Mouse (Mus musculus) myocyte (in vitro differentiated cells): ENCODE measurements around the gene Tmem87a. TPM values are rescaled to one million over a fixed set of nuclear protein-coding genes. Genes with fewer than 3 reads are reported as not detected.
A peak's percentile ranks its signal among the peaks of the same experiment; 100 is the strongest.

Experiments used
- H3K27me3 ChIP-seq: one replicate; pipeline ENCODE4 v1.6.1; 2011; ENCODE audit not compliant: control insufficient read depth, insufficient read depth, insufficient read length
- H3K36me3 ChIP-seq: one replicate; pipeline ENCODE4 v1.6.1; 2011; ENCODE audit not compliant: control insufficient read depth, insufficient read depth
- H3K4me2 ChIP-seq: one replicate; pipeline ENCODE4 v1.6.1; 2011; ENCODE audit warnings: low read depth, control low read depth
- H3K4me3 ChIP-seq: one replicate; pipeline ENCODE4 v1.5.1; 2011; ENCODE audit warnings: mild to moderate bottlenecking, control low read depth, moderate library complexity
- H3K79me2 ChIP-seq: one replicate; pipeline ENCODE4 v1.6.1; 2011; ENCODE audit not compliant: control insufficient read depth, insufficient read depth
- H3ac ChIP-seq: one replicate; pipeline ENCODE4 v1.6.1; 2011; ENCODE audit not compliant: control insufficient read depth, insufficient read length
- CEBPB ChIP-seq: IDR thresholded peaks from 2 replicates; pipeline ENCODE4 v1.6.1; 2011; ENCODE audit warnings: mild to moderate bottlenecking, moderate library complexity; ENCODE audit not compliant: poor library complexity, insufficient read depth, severe bottlenecking
- E2F4 ChIP-seq: IDR thresholded peaks from one replicate; pipeline ENCODE4 v1.6.1; 2011; ENCODE audit warnings: mild to moderate bottlenecking, control low read depth, moderate library complexity; ENCODE audit not compliant: insufficient read depth
- MAX ChIP-seq: IDR thresholded peaks from one replicate; pipeline ENCODE4 v1.6.1; 2011; ENCODE audit warnings: low read depth, mild to moderate bottlenecking, control low read depth
- MYOD1 ChIP-seq, 3 experiments: IDR thresholded peaks; one replicate each; pipeline ENCODE4 v1.6.1; 2011; ENCODE audit warnings: control low read depth in 2 of 3, low read depth in 2 of 3, mild to moderate bottlenecking in 2 of 3, moderate library complexity in 1 of 3; ENCODE audit not compliant: insufficient read length in 2 of 3, control insufficient read depth in 1 of 3
- MYOG ChIP-seq, 3 experiments: IDR thresholded peaks; one replicate each; pipeline ENCODE4 v1.6.1; 2011; ENCODE audit warnings: control low read depth in 2 of 3, low read depth in 2 of 3, mild to moderate bottlenecking in 2 of 3; ENCODE audit not compliant: insufficient read length in 2 of 3, control insufficient read depth in 1 of 3, insufficient read depth in 1 of 3
- POLR2A ChIP-seq: IDR thresholded peaks from one replicate; pipeline ENCODE4 v1.6.1; 2011; ENCODE audit warnings: low read depth, mild to moderate bottlenecking, control low read depth, moderate library complexity; ENCODE audit not compliant: insufficient read length
- POLR2AphosphoS2 ChIP-seq: IDR thresholded peaks from one replicate; pipeline ENCODE4 v1.6.1; 2011; ENCODE audit warnings: low read depth, control low read depth; ENCODE audit not compliant: insufficient read length
- REST ChIP-seq: IDR thresholded peaks from one replicate; pipeline ENCODE4 v1.6.1; 2011; ENCODE audit warnings: mild to moderate bottlenecking, control low read depth, moderate library complexity; ENCODE audit not compliant: insufficient read depth, insufficient read length
- SRF ChIP-seq: IDR thresholded peaks from one replicate; pipeline ENCODE4 v1.6.1; 2011; ENCODE audit warnings: low read depth; ENCODE audit not compliant: control insufficient read depth, insufficient read length
- TCF12 ChIP-seq: IDR thresholded peaks from one replicate; pipeline ENCODE4 v1.6.1; 2011; ENCODE audit warnings: mild to moderate bottlenecking, control low read depth; ENCODE audit not compliant: poor library complexity, insufficient read depth, severe bottlenecking
- TCF3 ChIP-seq: IDR thresholded peaks from one replicate; pipeline ENCODE4 v1.6.1; 2011; ENCODE audit warnings: low read depth, control low read depth; ENCODE audit not compliant: insufficient read length
- USF1 ChIP-seq: IDR thresholded peaks from one replicate; pipeline ENCODE4 v1.6.1; 2011; ENCODE audit warnings: low read depth, mild to moderate bottlenecking, control low read depth, moderate library complexity
- polyA plus RNA-seq: library from polyadenylated mRNA; unstranded; fragments of >200 nt; fragmentation: generic; extraction: Trizol; gene quantifications from one replicate; pipeline ENCODE4 v1.2.1, GENCODE M21; 2012; ENCODE audit warnings: missing spikeins

Tmem87a gene
- polyA plus RNA-seq, 1 experiment, result 12.4 TPM

DNA sequence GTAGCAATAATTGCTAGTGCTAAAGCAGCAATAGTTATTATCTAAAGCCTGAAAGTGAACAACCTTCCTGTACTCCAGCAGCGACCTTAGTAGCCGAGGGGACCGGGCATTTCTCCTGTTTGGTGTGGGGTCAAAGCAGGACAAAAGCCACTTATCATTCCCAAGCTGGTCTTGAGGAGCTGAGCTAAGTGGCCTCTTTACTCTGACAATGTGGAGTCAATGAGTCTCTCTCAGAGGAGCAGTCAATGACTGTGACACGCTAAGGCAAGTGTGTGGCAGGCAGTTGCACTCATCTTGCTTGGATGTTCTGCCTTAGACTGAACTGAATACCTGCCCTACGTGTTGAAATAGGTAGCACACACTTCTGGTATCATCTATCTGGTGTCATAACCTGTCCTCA is 52.6 kb downstream of the Tmem87a start:
- Histone ChIP-seq H3K4me2 (no peak overlapping the region), H3K79me2 (peaks cover 13% of the 10 kb centered on the region), H3K36me3 (peaks cover 21% of the 10 kb centered on the region), H3K27me3 (no peaks in the 10 kb centered on the region), H3K4me3 (no peak overlapping the region), H3ac (no peak overlapping the region)
- TF ChIP-seq MAX, result no peak
- TF ChIP-seq MYOG (IDR thresholded peaks at IDR 0.05; ENCODE audit: control insufficient read depth in 1 of 3, insufficient read depth in 1 of 3, insufficient read length in 2 of 3, low read depth in 2 of 3), result no peak
- TF ChIP-seq CEBPB, result no peak
- TF ChIP-seq MYOD1 (IDR thresholded peaks at IDR 0.05; ENCODE audit: control insufficient read depth in 1 of 3, insufficient read length in 2 of 3, low read depth in 2 of 3), result no peak
- TF ChIP-seq TCF12, result no peak
- no peak for TF ChIP-seq USF1
- TF ChIP-seq SRF, result no peak
- TF ChIP-seq TCF3, result no peak
- TF ChIP-seq POLR2AphosphoS2, result no peak
- no peak for TF ChIP-seq POLR2A
- TF ChIP-seq REST, result no peak
- TF ChIP-seq E2F4, result no peak

DNA sequence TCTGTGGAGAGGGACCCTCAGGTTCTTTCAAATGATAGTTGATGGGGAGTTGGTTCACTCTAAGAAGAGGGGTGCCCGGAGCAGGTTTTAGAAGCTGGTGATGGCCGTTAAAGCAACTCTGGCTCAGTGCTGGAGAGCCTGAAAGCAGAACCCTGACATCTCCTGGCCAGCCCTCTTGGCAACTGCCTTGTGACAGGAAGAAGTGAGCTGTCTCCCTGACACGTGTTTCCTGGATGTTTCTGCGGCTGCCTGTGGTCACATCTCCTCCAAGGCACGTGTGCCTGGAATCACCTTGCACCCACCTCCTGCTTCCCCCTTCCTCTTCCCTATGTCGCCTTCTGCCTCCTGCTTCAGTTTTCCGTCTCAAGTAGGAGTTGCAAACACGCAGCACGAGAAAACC is 55.8 kb downstream of the Tmem87a start:
- H3K27me3 ChIP-seq, result no peaks in the 10 kb centered on the region
- H3K36me3 ChIP-seq, result peaks cover 17% of the 10 kb centered on the region
- H3K4me2 ChIP-seq, result no peak overlapping the region
- TF ChIP-seq POLR2A (no peak), REST (no peak), MYOD1 (IDR thresholded peaks at IDR 0.05; ENCODE audit: control insufficient read depth in 1 of 3, insufficient read length in 2 of 3, low read depth in 2 of 3) (no peak), TCF12 (no peak), TCF3 (no peak), CEBPB (no peak), SRF (no peak), MYOG (IDR thresholded peaks at IDR 0.05; ENCODE audit: control insufficient read depth in 1 of 3, insufficient read depth in 1 of 3, insufficient read length in 2 of 3, low read depth in 2 of 3) (no peak), MAX (no peak)
- no peak overlapping the region for H3ac ChIP-seq
- peaks cover 13% of the 10 kb centered on the region for H3K79me2 ChIP-seq
- no peak overlapping the region for H3K4me3 ChIP-seq

DNA sequence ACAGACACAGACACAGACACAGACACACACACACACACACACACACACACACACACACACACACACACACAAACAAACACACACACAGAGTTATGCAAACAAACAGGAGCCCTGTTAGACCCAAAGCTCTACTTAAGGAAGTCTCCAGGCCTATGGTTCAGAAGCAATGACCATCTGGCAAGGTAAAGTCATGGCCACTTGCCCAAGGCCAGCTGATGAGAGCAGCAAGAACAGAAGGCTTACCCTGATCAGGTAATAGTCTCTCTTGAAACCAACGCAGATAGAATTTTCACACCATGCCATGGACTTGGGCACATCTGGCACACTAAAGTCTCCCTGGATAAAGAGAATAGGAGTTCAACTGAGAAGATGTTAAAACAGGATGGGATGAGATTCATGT is 62.2 kb downstream of the Tmem87a start:
- TF ChIP-seq MAX, result no peak
- TF ChIP-seq REST, result no peak
- TF ChIP-seq TCF3, result no peak
- no peak for TF ChIP-seq MYOG (IDR thresholded peaks at IDR 0.05; ENCODE audit: control insufficient read depth in 1 of 3, insufficient read depth in 1 of 3, insufficient read length in 2 of 3, low read depth in 2 of 3)
- TF ChIP-seq E2F4, result no peak
- TF ChIP-seq MYOD1 (IDR thresholded peaks at IDR 0.05; ENCODE audit: control insufficient read depth in 1 of 3, insufficient read length in 2 of 3, low read depth in 2 of 3), result no peak
- TF ChIP-seq CEBPB, result no peak
- TF ChIP-seq TCF12, result no peak
- TF ChIP-seq POLR2A, result no peak
- H3K27me3 ChIP-seq, result no peaks in the 10 kb centered on the region
- H3ac ChIP-seq, result no peak overlapping the region
- no peaks in the 10 kb centered on the region for H3K79me2 ChIP-seq
- H3K4me2 ChIP-seq, result no peak overlapping the region
- H3K4me3 ChIP-seq, result no peak overlapping the region
- peaks cover 27% of the 10 kb centered on the region for H3K36me3 ChIP-seq

DNA sequence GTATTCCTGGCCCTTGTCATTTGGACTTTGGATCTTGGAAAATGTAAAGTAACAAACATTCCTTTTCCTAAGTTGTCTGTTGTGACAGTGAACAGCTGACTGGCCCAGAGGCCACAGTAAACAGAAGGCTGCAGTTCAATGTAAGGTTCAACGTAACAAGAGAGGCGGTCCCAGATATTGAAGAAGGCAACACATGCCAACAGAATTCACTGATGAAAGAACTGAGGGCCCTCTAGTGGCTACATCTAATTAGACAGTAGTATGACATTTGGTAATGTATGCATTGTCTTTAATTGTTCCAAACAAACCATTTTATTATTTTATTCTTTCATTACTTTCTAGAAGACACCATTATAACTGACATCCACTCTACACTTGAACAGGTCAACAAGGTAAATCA is 66.0 kb downstream of the Tmem87a start:
- Histone ChIP-seq H3K4me2 (no peak overlapping the region), H3K4me3 (no peak overlapping the region), H3K36me3 (peaks cover 20% of the 10 kb centered on the region), H3K27me3 (no peaks in the 10 kb centered on the region), H3K79me2 (no peaks in the 10 kb centered on the region), H3ac (no peak overlapping the region)
- TF ChIP-seq POLR2A (no peak), SRF (no peak)

GRCm38 (mm10) chr2:120331575-120331974 is 72.3 kb downstream of the Tmem87a start:
- TF ChIP-seq MAX (no peak), TCF12 (peak; percentile 3), POLR2A (no peak), MYOD1 (IDR thresholded peaks at IDR 0.05; ENCODE audit: control insufficient read depth in 1 of 3, insufficient read length in 2 of 3, low read depth in 2 of 3) (peak; percentile 21 to 65 (median 55)), CEBPB (peak; percentile 27; the same call in 1 of the 2 replicates), SRF (no peak), USF1 (no peak), MYOG (IDR thresholded peaks at IDR 0.05; ENCODE audit: control insufficient read depth in 1 of 3, insufficient read depth in 1 of 3, insufficient read length in 2 of 3, low read depth in 2 of 3) (peak in 2 of 3 experiments; percentile 20 to 32), REST (no peak)
- Histone ChIP-seq H3K4me3 (no peak overlapping the region), H3K4me2 (no peak overlapping the region), H3ac (no peak overlapping the region), H3K79me2 (no peaks in the 10 kb centered on the region), H3K27me3 (no peaks in the 10 kb centered on the region), H3K36me3 (peaks cover 19% of the 10 kb centered on the region)
